ENCODE assay signal across 8 mouse cellular contexts in genomic region chr11:97357663-97358062, GRCm38 (mm10). TPM values are rescaled to one million over a fixed set of nuclear protein-coding genes. Genes with fewer than 3 reads are reported as not detected.
DNase-seq lines count a peak whose midpoint lies in the region; ATAC-seq and TF ChIP-seq lines count a peak whose summit lies in the region.
"Not testable (repeated sequence)": the region's sequence is repeated elsewhere in the genome, so short reads cannot be mapped to it uniquely, and the experiment has no call there.

No protein-coding gene starts in this region.

- peak; percentile 64 for TF ChIP-seq CTCF in midbrain, postnatal 0 days (IDR thresholded peaks at IDR 0.05)

- DNase-seq in 3T3-L1 (ENCODE audit: low read depth, low spot score): peak; percentile 94
- DNase-seq in adrenal gland, adult 18-20 months (ENCODE audit: low spot score in 2 of 2): peak; percentile 79 to 80
- peak; percentile 60 to 64 for DNase-seq in cerebellum, postnatal 4 days (ENCODE audit: low spot score in 2 of 2)
- DNase-seq in gastrocnemius, postnatal 14 days: peak; percentile 64
- peak; percentile 81 for DNase-seq in kidney, adult 18-20 months
- DNase-seq in left cerebral cortex, postnatal 25 days (ENCODE audit: low spot score in 2 of 2): peak; percentile 73 to 81
- peak; percentile 65 for DNase-seq in midbrain, postnatal 0 days (ENCODE audit: low spot score)
- peak; percentile 46 to 61 for DNase-seq in spleen, postnatal 36 days (ENCODE audit: low spot score in 2 of 2)

- H3K4me1 ChIP-seq in midbrain, postnatal 0 days (ENCODE audit: insufficient read depth, low read length): not testable (repeated sequence)

- H3K9me3 ChIP-seq in midbrain, postnatal 0 days (ENCODE audit: low read length): not testable (repeated sequence)

- not testable (repeated sequence) for H3K4me2 ChIP-seq in midbrain, postnatal 0 days (ENCODE audit: low read depth, low read length, poor library complexity, severe bottlenecking)

- H3K36me3 ChIP-seq in midbrain, postnatal 0 days (ENCODE audit: insufficient read depth, low read length): not testable (repeated sequence)

- not testable (repeated sequence) for H3K27me3 ChIP-seq in midbrain, postnatal 0 days (ENCODE audit: insufficient read depth, low read length)

- 14% methylated on average over 4 of the region's 6 CpGs for WGBS in midbrain, postnatal 0 days

- not testable (repeated sequence) for ATAC-seq in midbrain, postnatal 0 days (ENCODE audit: low FRiP score)

- H3K4me3 ChIP-seq in midbrain, postnatal 0 days (ENCODE audit: low read depth, low read length): not testable (repeated sequence)

- intact Hi-C loops in gastrocnemius, postnatal 14 days (cut with DNase I; ENCODE audit: low total_unique reads): loop anchor here (2.0 kb wide), 1 partner anchor 43 kb away; no protein-coding TSS in a partner anchor
- intact Hi-C loops in left cerebral cortex, postnatal 25 days (cut with DNase I): loop anchor here (1.0 kb wide), 1 partner anchor 43 kb away; no protein-coding TSS in a partner anchor

- H3K27ac ChIP-seq in midbrain, postnatal 0 days (ENCODE audit: low read depth, low read length): not testable (repeated sequence)

- H3K9ac ChIP-seq in midbrain, postnatal 0 days (replicated peaks; ENCODE audit: low read length, poor library complexity, severe bottlenecking): not testable (repeated sequence)

RNA-seq across cellular contexts. Expression of gene Socs7, which starts 4.7 kb away (rescaled TPM):
- total RNA-seq in adrenal gland, adult 18-20 months (2021): 10 to 100 TPM; 21.1 to 22.2 TPM
- 10 to 100 TPM; 32.4 to 36.2 TPM for total RNA-seq in gastrocnemius, postnatal 14 days (2021)
- total RNA-seq in left cerebral cortex, postnatal 25 days (2021): 10 to 100 TPM; 87.3 to 94.1 TPM
- total RNA-seq in midbrain, postnatal 0 days (2014; rRNA removed): 54.9 and 60.4 TPM in 2 replicates
- 6.9 and 7.4 TPM in 2 replicates for polyA plus RNA-seq in midbrain, postnatal 0 days (2015; fragmentation: Nextera tagmentation; extraction: Ambion mirVana)

RNA-seq across cellular contexts. Expression of gene Gpr179, which starts 5.8 kb away (rescaled TPM):
- 1 to 10 TPM; 1.3 to 2.0 TPM for total RNA-seq in adrenal gland, adult 18-20 months (2021)
- under 1 TPM in 1 of 2 experiments, not detected in 1; 0.27 TPM for total RNA-seq in gastrocnemius, postnatal 14 days (2021)
- under 1 TPM; 0.18 to 0.43 TPM for total RNA-seq in left cerebral cortex, postnatal 25 days (2021)
- 0.57 and 0.71 TPM in 2 replicates for total RNA-seq in midbrain, postnatal 0 days (2014; rRNA removed)
- 0.66 and 0.78 TPM in 2 replicates for polyA plus RNA-seq in midbrain, postnatal 0 days (2015; fragmentation: Nextera tagmentation; extraction: Ambion mirVana)

RNA-seq across cellular contexts. Expression of gene Mrpl45, which starts 42.1 kb away (rescaled TPM):
- total RNA-seq in adrenal gland, adult 18-20 months (2021): 10 to 100 TPM; 29.7 to 40.0 TPM
- total RNA-seq in gastrocnemius, postnatal 14 days (2021): 10 to 100 TPM; 32.0 to 36.0 TPM
- total RNA-seq in left cerebral cortex, postnatal 25 days (2021): 10 to 100 TPM; 27.0 to 27.2 TPM
- total RNA-seq in midbrain, postnatal 0 days (2014; rRNA removed): 21.4 and 29.1 TPM in 2 replicates
- 33.0 and 36.0 TPM in 2 replicates for polyA plus RNA-seq in midbrain, postnatal 0 days (2015; fragmentation: Nextera tagmentation; extraction: Ambion mirVana)

RNA-seq across cellular contexts. Expression of gene Arhgap23, which starts 57.7 kb away (rescaled TPM):
- 10 to 100 TPM; 22.1 to 25.4 TPM for total RNA-seq in adrenal gland, adult 18-20 months (2021)
- total RNA-seq in gastrocnemius, postnatal 14 days (2021): 10 to 100 TPM; 10.5 to 12.2 TPM
- total RNA-seq in left cerebral cortex, postnatal 25 days (2021): 10 to 100 TPM; 63.8 to 66.5 TPM
- 80.2 and 80.9 TPM in 2 replicates for total RNA-seq in midbrain, postnatal 0 days (2014; rRNA removed)
- polyA plus RNA-seq in midbrain, postnatal 0 days (2015; fragmentation: Nextera tagmentation; extraction: Ambion mirVana): 9.2 and 9.6 TPM in 2 replicates
